In the genomic region with DNA sequence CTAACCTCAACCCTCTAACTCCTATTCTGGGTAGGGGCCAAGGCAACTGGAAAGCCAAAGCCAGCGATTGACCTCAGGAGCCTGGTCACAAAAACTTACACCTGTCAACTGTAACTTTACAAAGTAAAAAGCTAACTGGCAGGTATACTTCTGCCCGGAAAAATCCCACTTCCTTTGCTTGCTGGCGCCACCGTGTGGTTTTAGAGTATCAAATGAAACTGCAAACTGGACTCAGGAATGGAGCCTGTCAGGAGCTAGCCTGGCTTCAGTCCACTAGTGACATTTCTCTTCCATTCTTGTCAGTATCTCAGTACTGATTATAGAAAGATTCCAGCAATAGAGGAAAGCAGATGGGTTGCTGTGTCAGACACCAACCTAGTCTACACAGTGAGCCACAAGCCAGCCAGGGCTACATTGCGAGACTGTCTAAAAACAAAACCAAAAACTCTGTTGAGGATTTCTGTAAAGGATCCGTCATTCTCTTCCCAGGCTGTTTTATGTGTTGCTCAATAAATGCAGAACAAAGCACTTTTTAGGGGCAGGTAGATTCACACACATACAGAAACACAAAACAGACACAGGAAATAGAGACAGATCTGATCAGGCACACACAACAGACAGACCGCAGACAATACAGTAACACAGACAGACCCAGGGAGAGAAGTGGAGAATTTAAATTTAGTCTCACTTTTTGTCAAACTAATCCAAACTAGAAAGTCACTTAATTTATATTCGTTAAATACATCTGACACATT, we compare ENCODE assay signal across 8 mouse cellular contexts. TPM values are rescaled to one million over a fixed set of nuclear protein-coding genes. Genes with fewer than 3 reads are reported as not detected.
DNase-seq lines count a peak whose midpoint lies in the region; ATAC-seq and TF ChIP-seq lines count a peak whose summit lies in the region.

No protein-coding gene starts in this region.

- peak overlapping the region; percentile 64 for H3K9ac ChIP-seq in MEL (ENCODE audit: control insufficient read depth, low read depth, low read length, poor library complexity, severe bottlenecking)
- no peak overlapping the region for H3K9ac ChIP-seq in kidney, embryonic 14.5 days (ENCODE audit: low read depth, low read length)
- H3K9ac ChIP-seq in liver, postnatal 0 days (replicated peaks), result no peak overlapping the region

- peak; percentile 90 for TF ChIP-seq RAD21 in MEL (IDR thresholded peaks at IDR 0.05; ENCODE audit: low read depth, low read length)

- H3K27me3 ChIP-seq in MEL (ENCODE audit: control insufficient read depth in 1 of 2, insufficient read depth in 2 of 2, low read length in 2 of 2), result peaks cover 2 to 15% of the 10 kb centered on the region in 2 experiments; a peak in 3 of 4 replicates
- peaks cover 3% of the 10 kb centered on the region; the same call in 1 of the 2 replicates for H3K27me3 ChIP-seq in kidney, embryonic 14.5 days (ENCODE audit: control insufficient read depth, insufficient read depth, low read length)
- H3K27me3 ChIP-seq in liver, postnatal 0 days (ENCODE audit: insufficient read depth, low read length), result no peaks in the 10 kb centered on the region

- H3K27ac ChIP-seq in MEL (ENCODE audit: control insufficient read depth, low read depth, low read length), result no peak overlapping the region
- no peak overlapping the region for H3K27ac ChIP-seq in kidney, embryonic 14.5 days (ENCODE audit: low read depth, low read length)
- no peak overlapping the region for H3K27ac ChIP-seq in liver, postnatal 0 days (ENCODE audit: low read depth)

- H3K4me3 ChIP-seq in MEL (ENCODE audit: control insufficient read depth in 1 of 2, insufficient read depth in 1 of 2, low read depth in 2 of 2, low read length in 2 of 2), result peak overlapping the region; percentile 58 to 71
- H3K4me3 ChIP-seq in kidney, embryonic 14.5 days (ENCODE audit: low read length), result no peak overlapping the region
- H3K4me3 ChIP-seq in liver, postnatal 0 days (ENCODE audit: low read depth, low read length), result no peak overlapping the region

- ATAC-seq in kidney, embryonic 14.5 days (ENCODE audit: low FRiP score, low TSS enrichment), result peak; percentile 39; the same call in 1 of the 2 replicates
- peak; percentile 40; the same call in 1 of the 2 replicates for ATAC-seq in liver, postnatal 0 days

- H3K4me2 ChIP-seq in kidney, embryonic 14.5 days (replicated peaks; ENCODE audit: low read depth, low read length), result no peak overlapping the region
- peak overlapping the region; percentile 14; the same call in 1 of the 2 replicates for H3K4me2 ChIP-seq in liver, postnatal 0 days (ENCODE audit: low read depth, low read length)

- WGBS in kidney, embryonic 14.5 days, result 33% methylated on average over 8 of the region's 8 CpGs
- WGBS in liver, postnatal 0 days (ENCODE audit: insufficient replicate concordance), result 30% methylated on average over 8 of the region's 8 CpGs

- TF ChIP-seq EP300 in MEL (IDR thresholded peaks at IDR 0.05; ENCODE audit: low read depth in 1 of 2, low read length in 2 of 2), result 0 out of 4 replicates have a peak, but pooled peaks of 1 of the 2 experiments have one; percentile 7
- TF ChIP-seq EP300 in liver, postnatal 0 days (IDR thresholded peaks at IDR 0.05; ENCODE audit: low read depth), result no peak

- DNase-seq in A20 (ENCODE audit: low read depth, low spot score), result peak; percentile 77
- DNase-seq in MEL (ENCODE audit: low read depth, low spot score), result peak; percentile 77
- peak; percentile 58 to 61 for DNase-seq in cerebellum, adult 18-20 months
- peak; percentile 6 to 9 for DNase-seq in gastrocnemius, adult 8-10 months (ENCODE audit: low spot score in 2 of 2)
- peak; percentile 73 for DNase-seq in liver, postnatal 0 days
- DNase-seq in ovary, postnatal 36 days (ENCODE audit: low spot score), result peak; percentile 59
- peak; percentile 86 for DNase-seq in thymus, postnatal 4 days

- H3K79me2 ChIP-seq in MEL (ENCODE audit: control insufficient read depth, insufficient read depth, low read length, poor library complexity), result no peaks in the 10 kb centered on the region

- peaks cover 2 to 3% of the 10 kb centered on the region in 2 experiments; a peak in 1 of 4 replicates for H3K4me1 ChIP-seq in MEL (ENCODE audit: control insufficient read depth in 1 of 2, insufficient read depth in 2 of 2, low read length in 2 of 2)
- no peaks in the 10 kb centered on the region for H3K4me1 ChIP-seq in kidney, embryonic 14.5 days (ENCODE audit: control insufficient read depth, insufficient read depth, low read length)
- H3K4me1 ChIP-seq in liver, postnatal 0 days (ENCODE audit: insufficient read depth), result peaks cover under 1% of the 10 kb centered on the region; the same call in 1 of the 2 replicates

- no peak for TF ChIP-seq POLR2A in MEL (IDR thresholded peaks at IDR 0.05; ENCODE audit: control insufficient read depth in 1 of 2, insufficient read depth in 1 of 2, low read depth in 1 of 2, low read length in 2 of 2, poor library complexity in 1 of 2)

- no peaks in the 10 kb centered on the region for H3K9me3 ChIP-seq in MEL (replicated peaks; ENCODE audit: insufficient read depth, low read length)
- no peaks in the 10 kb centered on the region for H3K9me3 ChIP-seq in kidney, embryonic 14.5 days (ENCODE audit: control insufficient read depth, low read length)
- no peaks in the 10 kb centered on the region for H3K9me3 ChIP-seq in liver, postnatal 0 days (ENCODE audit: low read length)

- TF ChIP-seq CTCF in MEL (IDR thresholded peaks at IDR 0.05 in 2 of 3, conservative IDR thresholded peaks at IDR 0.05 in 1 of 3; ENCODE audit: control insufficient read depth in 1 of 3, insufficient read depth in 1 of 3, low read depth in 2 of 3, low read length in 3 of 3, poor library complexity in 1 of 3, severe bottlenecking in 1 of 3), result peak; percentile 69 to 92 (median 74)
- peak; percentile 79 for TF ChIP-seq CTCF in liver, postnatal 0 days (IDR thresholded peaks at IDR 0.05; ENCODE audit: low read depth)

- H3K36me3 ChIP-seq in MEL (ENCODE audit: control insufficient read depth in 1 of 2, insufficient read depth in 2 of 2, low read length in 2 of 2), result peaks cover 0 to 2% of the 10 kb centered on the region in 2 experiments; a peak in 1 of 4 replicates
- H3K36me3 ChIP-seq in kidney, embryonic 14.5 days (ENCODE audit: control insufficient read depth, insufficient read depth, low read length), result no peaks in the 10 kb centered on the region
- H3K36me3 ChIP-seq in liver, postnatal 0 days (replicated peaks; ENCODE audit: insufficient read depth, low read length), result no peaks in the 10 kb centered on the region

TF ChIP-seq in MEL, 35 proteins besides CTCF, POLR2A, EP300 and RAD21:
- no peak for TF ChIP-seq MYC (IDR thresholded peaks at IDR 0.05; ENCODE audit: low read depth, low read length)
- peak; percentile 63; the same call in 1 of the 2 replicates for TF ChIP-seq SIN3A (IDR thresholded peaks at IDR 0.05; ENCODE audit: low read length)
- 0 out of 2 replicates have a peak, but pooled peaks have one; percentile 32 for TF ChIP-seq ELF1 (IDR thresholded peaks at IDR 0.05; ENCODE audit: low read depth, low read length)
- 0 out of 2 replicates have a peak, but pooled peaks have one; percentile 10 for TF ChIP-seq TCF12 (IDR thresholded peaks at IDR 0.05; ENCODE audit: low read depth, low read length)
- peak; percentile 59; the same call in 1 of the 2 replicates for TF ChIP-seq MXI1 (IDR thresholded peaks at IDR 0.05; ENCODE audit: low read depth, low read length)
- peak; percentile 65; the same call in 1 of the 2 replicates for TF ChIP-seq JUND (IDR thresholded peaks at IDR 0.05; ENCODE audit: low read depth, low read length)
- TF ChIP-seq MAZ (IDR thresholded peaks at IDR 0.05; ENCODE audit: low read depth, low read length), result 0 out of 2 replicates have a peak, but pooled peaks have one; percentile 39
- TF ChIP-seq ZNF384 (IDR thresholded peaks at IDR 0.05; ENCODE audit: low read depth, low read length), result 0 out of 2 replicates have a peak, but pooled peaks have one; percentile 8
- TF ChIP-seq HCFC1 (IDR thresholded peaks at IDR 0.05; ENCODE audit: low read depth, low read length), result 0 out of 2 replicates have a peak, but pooled peaks have one; percentile 29
- TF ChIP-seq SMC3 (IDR thresholded peaks at IDR 0.05; ENCODE audit: low read depth, low read length), result peak; percentile 96
- 0 out of 2 replicates have a peak, but pooled peaks have one; percentile 7 for TF ChIP-seq BHLHE40 (IDR thresholded peaks at IDR 0.05; ENCODE audit: borderline replicate concordance, low read depth, low read length)
- TF ChIP-seq POLR2AphosphoS5 (IDR thresholded peaks at IDR 0.05; ENCODE audit: borderline replicate concordance, low read depth, low read length), result no peak
- TF ChIP-seq CHD1 (IDR thresholded peaks at IDR 0.05; ENCODE audit: low read depth, low read length), result no peak
- TF ChIP-seq ZC3H11A (IDR thresholded peaks at IDR 0.05; ENCODE audit: low read depth, low read length), result peak; percentile 84

RNA-seq across cellular contexts. Expression of a gene that starts 5.5 kb away (rescaled TPM):
- total RNA-seq in MEL (2012; rRNA removed), result 33.2 and 37.2 TPM in 2 replicates
- 100 to 1,000 TPM in 1 of 2 experiments, 10 to 100 TPM in 1; 57.0 to 197 TPM for polyA plus RNA-seq in MEL (2012; ENCODE audit: insufficient read depth in 1 of 2, insufficient read length in 2 of 2, low read depth in 1 of 2, low replicate concordance in 2 of 2, missing spikeins in 1 of 2)
- total RNA-seq in gastrocnemius, adult 8-10 months (2022), result 10 to 100 TPM; 21.6 to 29.9 (median 26.5) TPM
- polyA plus RNA-seq in kidney, embryonic 14.5 days (2014; fragmentation: Nextera tagmentation; extraction: Ambion mirVana), result 73.1 and 85.4 TPM in 2 replicates
- polyA plus RNA-seq in liver, postnatal 0 days (2015; fragmentation: Nextera tagmentation; extraction: Ambion mirVana), result 26.5 and 28.6 TPM in 2 replicates

RNA-seq across cellular contexts. Expression of a gene that starts 6.9 kb away (rescaled TPM):
- not detected in 2 replicates for total RNA-seq in MEL (2012; rRNA removed)
- not detected for polyA plus RNA-seq in MEL (2012; ENCODE audit: insufficient read depth in 1 of 2, insufficient read length in 2 of 2, low read depth in 1 of 2, low replicate concordance in 2 of 2, missing spikeins in 1 of 2)
- total RNA-seq in gastrocnemius, adult 8-10 months (2022), result not detected
- not detected in 2 replicates for polyA plus RNA-seq in kidney, embryonic 14.5 days (2014; fragmentation: Nextera tagmentation; extraction: Ambion mirVana)
- not detected in 2 replicates for polyA plus RNA-seq in liver, postnatal 0 days (2015; fragmentation: Nextera tagmentation; extraction: Ambion mirVana)

RNA-seq across cellular contexts. Expression of a gene that starts 59.8 kb away (rescaled TPM):
- 4.0 and 4.9 TPM in 2 replicates for total RNA-seq in MEL (2012; rRNA removed)
- polyA plus RNA-seq in MEL (2012; ENCODE audit: insufficient read depth in 1 of 2, insufficient read length in 2 of 2, low read depth in 1 of 2, low replicate concordance in 2 of 2, missing spikeins in 1 of 2), result 10 to 100 TPM in 1 of 2 experiments, not detected in 1; 14.7 TPM
- 10 to 100 TPM; 30.8 to 35.0 (median 31.7) TPM for total RNA-seq in gastrocnemius, adult 8-10 months (2022)
- 25.1 and 41.4 TPM in 2 replicates for polyA plus RNA-seq in kidney, embryonic 14.5 days (2014; fragmentation: Nextera tagmentation; extraction: Ambion mirVana)
- 15.2 and 15.5 TPM in 2 replicates for polyA plus RNA-seq in liver, postnatal 0 days (2015; fragmentation: Nextera tagmentation; extraction: Ambion mirVana)

Comparison
In these comparisons a context has a peak if more than half of its experiments do, and no peak if none do; other contexts are left out.
1. DNase-seq: peak in every context shown above with its lines; median percentile 86 in thymus, postnatal 4 days; 77 in A20; 77 in MEL; 73 in liver, postnatal 0 days; 60 in cerebellum, adult 18-20 months; 59 in ovary, postnatal 36 days; 8 in gastrocnemius, adult 8-10 months.
2. H3K4me3 ChIP-seq: peak in MEL (2 of 2); none in kidney, embryonic 14.5 days (single experiment) and liver, postnatal 0 days (single experiment).